Comparison of ENCODE assay signal across 35 mouse cellular contexts in genomic region chr2:157121766-157122165, GRCm38 (mm10). TPM values are rescaled to one million over a fixed set of nuclear protein-coding genes. Genes with fewer than 3 reads are reported as not detected.
DNase-seq lines count a peak whose midpoint lies in the region; ATAC-seq and TF ChIP-seq lines count a peak whose summit lies in the region.
"Had no signal": no experiment of that assay in that cellular context is flagged by ENCODE, and none has a peak within 500 bp of the region (broad histone marks: within the 10 kb centered on the region; RNA-seq: fewer than 3 reads in every experiment).

No protein-coding gene starts in this region.

- no peak overlapping the region for H3K4me2 ChIP-seq in hindbrain, postnatal 0 days (ENCODE audit: low read depth, low read length)
- H3K4me2 ChIP-seq: embryonic facial prominence, embryonic 13.5 days; heart, embryonic 15.5 days; liver, embryonic 15.5 days; lung, embryonic 14.5 days; neural tube, embryonic 13.5 days had no signal

- peak; percentile 65 for ATAC-seq in activated CD4-positive, CD25-positive, alpha-beta regulatory T cell, adult 4 months
- no peak for ATAC-seq in erythroid progenitor cell, adult 5-6 weeks (replicated peaks; ENCODE audit: low FRiP score, poor library complexity, severe bottlenecking)
- ATAC-seq in hindbrain, postnatal 0 days, result no peak
- ATAC-seq: forebrain, postnatal 0 days; midbrain, embryonic 16.5 days had no signal

- 90% methylated on average over 8 of the region's 8 CpGs for WGBS in hindbrain, postnatal 0 days

- H3K27me3 ChIP-seq in hindbrain, postnatal 0 days (ENCODE audit: insufficient read depth, low read length), result no peaks in the 10 kb centered on the region
- H3K27me3 ChIP-seq: embryonic facial prominence, embryonic 13.5 days; heart, embryonic 15.5 days; liver, embryonic 15.5 days; neural tube, embryonic 13.5 days had no signal

- H3K9ac ChIP-seq in hindbrain, postnatal 0 days (replicated peaks; ENCODE audit: low read length), result no peak overlapping the region
- H3K9ac ChIP-seq: embryonic facial prominence, embryonic 13.5 days; forebrain, postnatal 0 days; heart, embryonic 15.5 days; liver, embryonic 15.5 days; lung, embryonic 14.5 days; neural tube, embryonic 13.5 days had no signal

- H3K36me3 ChIP-seq in hindbrain, postnatal 0 days (ENCODE audit: insufficient read depth, low read length), result no peaks in the 10 kb centered on the region; the same call in 1 of the 2 replicates

- no peak overlapping the region for H3K27ac ChIP-seq in hindbrain, postnatal 0 days
- H3K27ac ChIP-seq: embryonic facial prominence, embryonic 13.5 days; heart, embryonic 10.5 days; heart, embryonic 15.5 days; liver, embryonic 15.5 days; neural tube, embryonic 13.5 days had no signal

- no peak overlapping the region for H3K4me3 ChIP-seq in hindbrain, postnatal 0 days (ENCODE audit: low read length)
- H3K4me3 ChIP-seq: embryonic facial prominence, embryonic 13.5 days; heart, embryonic 10.5 days; heart, embryonic 15.5 days; liver, embryonic 15.5 days; myocyte; neural tube, embryonic 13.5 days had no signal

- DNase-seq in CD4-positive, CD25-positive, alpha-beta regulatory T cell, adult 2 months (ENCODE audit: low read depth, low spot score), result peak; percentile 83
- peak; percentile 21 to 45 for DNase-seq in thymus, adult 18-20 months
- peak; percentile 52 for DNase-seq in thymus, postnatal 25 days
- DNase-seq in cerebellum, postnatal 36 days, result no peak
- no peak for DNase-seq in hindbrain, postnatal 0 days (ENCODE audit: low spot score)
- DNase-seq in left cerebral cortex, postnatal 14 days (ENCODE audit: low spot score in 2 of 2), result no peak
- DNase-seq: adrenal gland, postnatal 14 days; cerebellum, adult 11 months; cerebellum, adult 9-11 months; forebrain, postnatal 0 days; gastrocnemius, postnatal 14 days; kidney, adult 11 months; kidney, postnatal 14 days; layer of hippocampus, adult 9-11 months; liver; lung, embryonic 14.5 days; lung, postnatal 14 days; spleen, adult 18-20 months had no signal

- no peaks in the 10 kb centered on the region for H3K4me1 ChIP-seq in hindbrain, postnatal 0 days (ENCODE audit: insufficient read depth, low read length)
- H3K4me1 ChIP-seq: embryonic facial prominence, embryonic 13.5 days; heart, embryonic 10.5 days; liver, embryonic 15.5 days; neural tube, embryonic 13.5 days had no signal

- intact Hi-C loops in left cerebral cortex, postnatal 14 days (cut with DNase I), result no loop called here

- no peaks in the 10 kb centered on the region for H3K9me3 ChIP-seq in hindbrain, postnatal 0 days (ENCODE audit: low read length)
- H3K9me3 ChIP-seq: embryonic facial prominence, embryonic 13.5 days; G1E; heart, embryonic 10.5 days; heart, embryonic 15.5 days; liver, embryonic 15.5 days; neural tube, embryonic 13.5 days had no signal

- TF ChIP-seq CTCF in hindbrain, postnatal 0 days (IDR thresholded peaks at IDR 0.05; ENCODE audit: low read depth), result no peak

RNA-seq across cellular contexts. Expression of gene Samhd1, which starts 13.3 kb away (rescaled TPM):
- polyA plus RNA-seq in activated CD4-positive, CD25-positive, alpha-beta regulatory T cell, adult 4 months (2017; shearing (Covaris generic)), result 100 to 1,000 TPM; 574 to 641 TPM
- total RNA-seq in erythroid progenitor cell, adult 5-6 weeks (2015; ENCODE audit: low replicate concordance), result 82.5 and 112 TPM in 2 replicates
- total RNA-seq in erythroid progenitor cell, adult 5-6 weeks (2017; ENCODE audit: low replicate concordance), result 57.0 and 75.2 TPM in 2 replicates
- total RNA-seq in hindbrain, postnatal 0 days (2014; rRNA removed), result 11.5 and 12.7 TPM in 2 replicates
- polyA plus RNA-seq in hindbrain, postnatal 0 days (2015; fragmentation: Nextera tagmentation; extraction: Ambion mirVana), result 10.9 and 11.9 TPM in 2 replicates
- 10 to 100 TPM; 12.0 to 14.1 TPM for total RNA-seq in left cerebral cortex, postnatal 14 days (2021)

RNA-seq across cellular contexts. Expression of gene Tldc2, which starts 34.9 kb away (rescaled TPM):
- polyA plus RNA-seq in activated CD4-positive, CD25-positive, alpha-beta regulatory T cell, adult 4 months (2017; shearing (Covaris generic)), result not detected
- not detected in 2 replicates for total RNA-seq in erythroid progenitor cell, adult 5-6 weeks (2015; ENCODE audit: low replicate concordance)
- not detected in 2 replicates for total RNA-seq in erythroid progenitor cell, adult 5-6 weeks (2017; ENCODE audit: low replicate concordance)
- not detected in 2 replicates for total RNA-seq in hindbrain, postnatal 0 days (2014; rRNA removed)
- polyA plus RNA-seq in hindbrain, postnatal 0 days (2015; fragmentation: Nextera tagmentation; extraction: Ambion mirVana), result 0.43 TPM in 1 of 2 replicates, not detected in the other
- total RNA-seq in left cerebral cortex, postnatal 14 days (2021), result not detected
- total RNA-seq: adrenal gland, postnatal 14 days; common myeloid progenitor, adult 5-6 weeks; forebrain, postnatal 0 days; G1E; gastrocnemius, postnatal 14 days; granulocyte monocyte progenitor cell, adult 5-6 weeks; heart, postnatal 25 days; left cerebral cortex, postnatal 10 days had no signal
- polyA plus RNA-seq: embryonic facial prominence, embryonic 13.5 days; forebrain, embryonic 11.5 days; forebrain, postnatal 0 days; G1E; heart, embryonic 10.5 days; heart, embryonic 15.5 days; hindbrain, embryonic 11.5 days; limb, embryonic 11.5 days; liver, embryonic 15.5 days; lung, embryonic 14.5 days; midbrain, embryonic 16.5 days; myocyte; neural tube, embryonic 13.5 days had no signal

RNA-seq across cellular contexts. Expression of gene Soga1, which starts 42.7 kb away (rescaled TPM):
- polyA plus RNA-seq in activated CD4-positive, CD25-positive, alpha-beta regulatory T cell, adult 4 months (2017; shearing (Covaris generic)), result under 1 TPM in 1 of 2 experiments, not detected in 1; 0.05 TPM
- total RNA-seq in erythroid progenitor cell, adult 5-6 weeks (2015; ENCODE audit: low replicate concordance), result 0.36 and 0.42 TPM in 2 replicates
- 2.8 and 3.6 TPM in 2 replicates for total RNA-seq in erythroid progenitor cell, adult 5-6 weeks (2017; ENCODE audit: low replicate concordance)
- 120 and 151 TPM in 2 replicates for total RNA-seq in hindbrain, postnatal 0 days (2014; rRNA removed)
- polyA plus RNA-seq in hindbrain, postnatal 0 days (2015; fragmentation: Nextera tagmentation; extraction: Ambion mirVana), result 3.5 and 3.6 TPM in 2 replicates
- total RNA-seq in left cerebral cortex, postnatal 14 days (2021), result 10 to 100 TPM; 38.8 to 41.1 TPM

Comparison
In these comparisons a context has a peak if more than half of its experiments do, and no peak if none do; other contexts are left out.
1. DNase-seq: peak in CD4-positive, CD25-positive, alpha-beta regulatory T cell, adult 2 months (single experiment), thymus, adult 18-20 months (2 of 2) and thymus, postnatal 25 days (single experiment); none in cerebellum, postnatal 36 days (0 of 2), hindbrain, postnatal 0 days (single experiment) and left cerebral cortex, postnatal 14 days (0 of 2).
2. RNA of gene Soga1, which starts 42.7 kb away (total RNA-seq): 120 to 151 TPM in hindbrain, postnatal 0 days and 38.8 to 41.1 TPM in left cerebral cortex, postnatal 14 days; 0.36 to 3.6 TPM in erythroid progenitor cell, adult 5-6 weeks; every median in the first group is over 4 times any median in the second.